Mouse (Mus musculus): ENCODE data around the gene Slco1b2.

DNA sequence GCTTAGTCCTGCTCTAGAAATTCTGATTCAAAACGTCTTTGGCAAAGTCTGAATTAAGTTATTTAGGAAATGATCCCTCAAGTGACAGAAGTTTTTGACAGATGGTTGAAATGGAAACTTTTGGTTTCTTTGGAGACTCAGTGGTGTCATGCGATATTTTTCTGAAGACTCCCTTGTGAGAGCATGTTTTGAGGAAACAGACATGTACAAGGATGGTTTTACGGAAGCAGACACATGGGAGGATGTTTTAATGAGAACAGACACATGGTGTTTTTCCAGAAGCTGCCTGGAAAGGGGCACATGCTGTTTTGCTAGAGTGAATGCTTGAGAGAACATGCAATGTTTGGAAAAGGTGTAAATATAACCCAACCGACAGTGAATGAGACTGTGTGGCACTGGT lies 57.7 kb downstream of the Slco1b2 start:
- TF ChIP-seq MAFK (IDR thresholded peaks at IDR 0.05; ENCODE audit: insufficient read depth, low read depth, low read length): no peak
- no peak for TF ChIP-seq HCFC1 (IDR thresholded peaks at IDR 0.05; ENCODE audit: borderline replicate concordance, insufficient read depth, low read length)
- TF ChIP-seq CHD2 (IDR thresholded peaks at IDR 0.05; ENCODE audit: low read depth, low read length): no peak
- no peak for TF ChIP-seq ZNF384 (IDR thresholded peaks at IDR 0.05; ENCODE audit: low read depth, low read length)
- no peak for TF ChIP-seq ZC3H11A (IDR thresholded peaks at IDR 0.05; ENCODE audit: borderline replicate concordance, low read depth, low read length)
